12 mouse cellular contexts compared by ENCODE assay signal in genomic region chr7:126607064-126607463, GRCm38 (mm10). TPM values are rescaled to one million over a fixed set of nuclear protein-coding genes. Genes with fewer than 3 reads are reported as not detected.
A peak's percentile ranks its signal among the peaks of the same experiment; 100 is the strongest.
DNase-seq lines count a peak whose midpoint lies in the region; ATAC-seq and TF ChIP-seq lines count a peak whose summit lies in the region.
"Had no signal": no experiment of that assay in that cellular context is flagged by ENCODE, and none has a peak within 500 bp of the region (broad histone marks: within the 10 kb centered on the region; RNA-seq: fewer than 3 reads in every experiment).

No protein-coding gene starts in this region.

- peaks cover 4% of the 10 kb centered on the region; the same call in 1 of the 2 replicates for H3K4me1 ChIP-seq in small intestine, adult 2 months (ENCODE audit: control insufficient read depth, insufficient read depth, insufficient read length, low read length)
- H3K4me1 ChIP-seq in forebrain, postnatal 0 days (ENCODE audit: insufficient read depth): no peaks in the 10 kb centered on the region
- H3K4me1 ChIP-seq: limb, embryonic 12.5 days; midbrain, embryonic 15.5 days had no signal

- no peaks in the 10 kb centered on the region for H3K36me3 ChIP-seq in small intestine, adult 2 months (ENCODE audit: control insufficient read depth, insufficient read depth, low read length)
- H3K36me3 ChIP-seq in forebrain, postnatal 0 days (ENCODE audit: insufficient read depth): no peaks in the 10 kb centered on the region
- H3K36me3 ChIP-seq: limb, embryonic 12.5 days; midbrain, embryonic 15.5 days had no signal

- WGBS in small intestine, adult 2 months: 65% methylated on average over 3 of the region's 3 CpGs
- WGBS in forebrain, postnatal 0 days: 77% methylated on average over 3 of the region's 3 CpGs

- H3K27me3 ChIP-seq in small intestine, adult 2 months (ENCODE audit: control insufficient read depth, insufficient read depth, low read length): no peaks in the 10 kb centered on the region
- H3K27me3 ChIP-seq in forebrain, postnatal 0 days (ENCODE audit: insufficient read depth, low read length): no peaks in the 10 kb centered on the region
- H3K27me3 ChIP-seq: limb, embryonic 12.5 days; midbrain, embryonic 15.5 days had no signal

- no peak for ATAC-seq in forebrain, postnatal 0 days
- ATAC-seq: midbrain, embryonic 15.5 days had no signal

- DNase-seq in lung, adult 18-20 months: peak; percentile 47 to 59
- DNase-seq in lung, postnatal 25 days (ENCODE audit: low spot score): no peak
- peak; percentile 71 for DNase-seq in brain, adult 2 months (ENCODE audit: low read depth, low spot score)
- peak; percentile 61 to 67 for DNase-seq in heart, postnatal 14 days
- no peak for DNase-seq in thymus, postnatal 14 days
- DNase-seq in forebrain, postnatal 0 days: no peak
- DNase-seq: cerebellum, postnatal 36 days; thymus, adult 2 months had no signal

- no peak overlapping the region for H3K9ac ChIP-seq in forebrain, postnatal 0 days
- H3K9ac ChIP-seq: limb, embryonic 12.5 days; midbrain, embryonic 15.5 days had no signal

- TF ChIP-seq CTCF in small intestine, adult 2 months (IDR thresholded peaks at IDR 0.05; ENCODE audit: extremely low read depth, insufficient read length, insufficient replicate concordance, low read depth, low read length): no peak
- TF ChIP-seq CTCF in forebrain, postnatal 0 days (IDR thresholded peaks at IDR 0.05; ENCODE audit: low read depth): no peak

- H3K9me3 ChIP-seq in forebrain, postnatal 0 days (ENCODE audit: low read length): no peaks in the 10 kb centered on the region
- H3K9me3 ChIP-seq: limb, embryonic 12.5 days; midbrain, embryonic 15.5 days had no signal

- intact Hi-C loops in heart, postnatal 14 days (cut with DNase I): no loop called here

- no peak overlapping the region for H3K4me3 ChIP-seq in small intestine, adult 2 months (ENCODE audit: low read depth, low read length)
- H3K4me3 ChIP-seq in forebrain, postnatal 0 days (ENCODE audit: low read depth, low read length): no peak overlapping the region
- H3K4me3 ChIP-seq: limb, embryonic 12.5 days; midbrain, embryonic 15.5 days had no signal

- no peak overlapping the region for H3K4me2 ChIP-seq in forebrain, postnatal 0 days (ENCODE audit: low read depth)
- H3K4me2 ChIP-seq: limb, embryonic 12.5 days; midbrain, embryonic 15.5 days had no signal

- peak overlapping the region; percentile 61; the same call in 1 of the 2 replicates for H3K27ac ChIP-seq in small intestine, adult 2 months (ENCODE audit: insufficient read depth, low read depth, low read length)
- no peak overlapping the region for H3K27ac ChIP-seq in forebrain, postnatal 0 days (ENCODE audit: low read depth, low read length)
- H3K27ac ChIP-seq: limb, embryonic 12.5 days; midbrain, embryonic 15.5 days had no signal

- no peak for TF ChIP-seq POLR2A in small intestine, adult 2 months (IDR thresholded peaks at IDR 0.05; ENCODE audit: low read depth, low read length)

RNA-seq across cellular contexts. Expression of gene Il27, which starts 12.3 kb away (rescaled TPM):
- not detected for total RNA-seq in heart, postnatal 14 days (2021)
- 0.15 and 0.51 TPM in 2 replicates for polyA plus RNA-seq in small intestine, adult 2 months (2012; rRNA removed)
- not detected in 2 replicates for total RNA-seq in forebrain, postnatal 0 days (2014; rRNA removed)
- polyA plus RNA-seq in forebrain, postnatal 0 days (2015; fragmentation: Nextera tagmentation; extraction: Ambion mirVana): not detected in 2 replicates
- polyA plus RNA-seq: intestine, embryonic 14.5 days; limb, embryonic 12.5 days; midbrain, embryonic 15.5 days had no signal

RNA-seq across cellular contexts. Expression of gene Cln3, which starts 21.4 kb away (rescaled TPM):
- 10 to 100 TPM; 13.2 to 13.3 TPM for total RNA-seq in heart, postnatal 14 days (2021)
- polyA plus RNA-seq in small intestine, adult 2 months (2012; rRNA removed): 24.9 and 55.7 TPM in 2 replicates
- total RNA-seq in forebrain, postnatal 0 days (2014; rRNA removed): 26.9 and 29.0 TPM in 2 replicates
- polyA plus RNA-seq in forebrain, postnatal 0 days (2015; fragmentation: Nextera tagmentation; extraction: Ambion mirVana): 22.1 and 23.8 TPM in 2 replicates

RNA-seq across cellular contexts. Expression of gene Apobr, which starts 22.3 kb away (rescaled TPM):
- total RNA-seq in heart, postnatal 14 days (2021): 1 to 10 TPM in 1 of 2 experiments, under 1 TPM in 1; 0.65 to 1.7 TPM
- 2.3 TPM in 2 replicates for polyA plus RNA-seq in small intestine, adult 2 months (2012; rRNA removed)
- total RNA-seq in forebrain, postnatal 0 days (2014; rRNA removed): 0.08 and 0.33 TPM in 2 replicates
- polyA plus RNA-seq in forebrain, postnatal 0 days (2015; fragmentation: Nextera tagmentation; extraction: Ambion mirVana): 0.16 and 0.39 TPM in 2 replicates

RNA-seq across cellular contexts. Expression of gene Nupr1, which starts 23.6 kb away (rescaled TPM):
- total RNA-seq in heart, postnatal 14 days (2021): 1 to 10 TPM; 8.7 to 9.2 TPM
- 32.5 and 97.9 TPM in 2 replicates for polyA plus RNA-seq in small intestine, adult 2 months (2012; rRNA removed)
- total RNA-seq in forebrain, postnatal 0 days (2014; rRNA removed): 4.8 and 7.3 TPM in 2 replicates
- polyA plus RNA-seq in forebrain, postnatal 0 days (2015; fragmentation: Nextera tagmentation; extraction: Ambion mirVana): 15.5 and 18.0 TPM in 2 replicates

RNA-seq across cellular contexts. Expression of gene Eif3c, which starts 40.9 kb away (rescaled TPM):
- 100 to 1,000 TPM; 138 to 140 TPM for total RNA-seq in heart, postnatal 14 days (2021)
- polyA plus RNA-seq in small intestine, adult 2 months (2012; rRNA removed): 37.3 and 79.1 TPM in 2 replicates
- total RNA-seq in forebrain, postnatal 0 days (2014; rRNA removed): 113 and 137 TPM in 2 replicates
- polyA plus RNA-seq in forebrain, postnatal 0 days (2015; fragmentation: Nextera tagmentation; extraction: Ambion mirVana): 200 and 205 TPM in 2 replicates

Comparison
In these comparisons a context has a peak if more than half of its experiments do, and no peak if none do; other contexts are left out.
1. DNase-seq: peak in lung, adult 18-20 months (2 of 2), brain, adult 2 months (single experiment) and heart, postnatal 14 days (2 of 2); none in lung, postnatal 25 days (single experiment), thymus, postnatal 14 days (single experiment) and forebrain, postnatal 0 days (single experiment).